In the genomic region with DNA sequence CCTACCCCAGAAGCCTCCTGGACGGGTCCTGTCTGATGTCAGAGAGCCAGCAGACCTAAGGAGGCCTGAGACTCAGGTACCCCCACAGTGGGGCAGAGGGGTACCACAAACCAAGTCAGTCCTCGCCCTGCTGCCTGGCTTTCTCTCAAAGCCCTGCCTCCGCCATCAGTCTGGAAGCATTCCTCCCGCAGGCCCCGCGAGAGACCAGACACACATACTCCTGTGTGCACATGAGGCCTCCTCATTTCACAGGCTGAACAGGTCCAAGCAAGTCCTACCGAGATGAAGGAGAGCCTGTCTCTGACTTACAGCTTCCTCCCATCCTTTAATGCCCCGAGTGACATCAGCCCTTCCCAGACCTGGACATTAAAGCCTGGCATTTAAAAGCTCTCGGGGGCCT, we compare ENCODE assay signal across 29 mouse cellular contexts. TPM values are rescaled to one million over a fixed set of nuclear protein-coding genes. Genes with fewer than 3 reads are reported as not detected.
A peak's percentile ranks its signal among the peaks of the same experiment; 100 is the strongest.
DNase-seq lines count a peak whose midpoint lies in the region; ATAC-seq and TF ChIP-seq lines count a peak whose summit lies in the region.
"Had no signal": no experiment of that assay in that cellular context is flagged by ENCODE, and none has a peak within 500 bp of the region (broad histone marks: within the 10 kb centered on the region; RNA-seq: fewer than 3 reads in every experiment).

No protein-coding gene starts in this region.

- no peaks in the 10 kb centered on the region; the same call in 1 of the 2 replicates for H3K4me1 ChIP-seq in cortical plate, adult 2 months (ENCODE audit: control insufficient read depth, insufficient read depth, low read length)
- peaks cover 2% of the 10 kb centered on the region; the same call in 1 of the 2 replicates for H3K4me1 ChIP-seq in embryonic facial prominence, embryonic 11.5 days (ENCODE audit: control insufficient read depth, insufficient read depth, low read length)
- H3K4me1 ChIP-seq in embryonic fibroblast, embryonic 13.5 days (ENCODE audit: control insufficient read depth, insufficient read depth, low read length): 0 out of 2 replicates have a peak, but pooled peaks cover 8% of the 10 kb centered on the region
- peaks cover 48% of the 10 kb centered on the region for H3K4me1 ChIP-seq in limb, embryonic 15.5 days

- H3K9me3 ChIP-seq in embryonic facial prominence, embryonic 11.5 days (replicated peaks; ENCODE audit: control insufficient read depth, low read length): no peaks in the 10 kb centered on the region
- H3K9me3 ChIP-seq in limb, embryonic 15.5 days: no peaks in the 10 kb centered on the region
- H3K9me3 ChIP-seq: forebrain, embryonic 12.5 days; heart, embryonic 10.5 days; hindbrain, embryonic 13.5 days; liver, embryonic 15.5 days; megakaryocyte, embryonic 14.5 days; midbrain, embryonic 12.5 days; neural tube, embryonic 12.5 days had no signal

- no peak overlapping the region for H3K4me3 ChIP-seq in cortical plate, adult 2 months (ENCODE audit: insufficient read depth, low read length)
- no peak overlapping the region for H3K4me3 ChIP-seq in embryonic facial prominence, embryonic 11.5 days (ENCODE audit: low read depth, low read length)
- H3K4me3 ChIP-seq in embryonic fibroblast, embryonic 13.5 days (ENCODE audit: insufficient read depth, low read length): no peak overlapping the region
- no peak overlapping the region for H3K4me3 ChIP-seq in limb, embryonic 15.5 days
- H3K4me3 ChIP-seq: forebrain, embryonic 12.5 days; heart, embryonic 10.5 days; hindbrain, embryonic 13.5 days; liver, embryonic 15.5 days; megakaryocyte, embryonic 14.5 days; midbrain, embryonic 12.5 days; myocyte; neural tube, embryonic 12.5 days had no signal

- intact Hi-C loops in left cerebral cortex, postnatal 36 days (cut with DNase I): no loop called here

- no peak for TF ChIP-seq CTCF in cortical plate, adult 2 months (IDR thresholded peaks at IDR 0.05; ENCODE audit: extremely low read depth, insufficient read depth, low read length)
- TF ChIP-seq CTCF in embryonic fibroblast, embryonic 13.5 days (IDR thresholded peaks at IDR 0.05; ENCODE audit: borderline replicate concordance, insufficient read depth, low read length): no peak

- no peak overlapping the region for H3K9ac ChIP-seq in embryonic facial prominence, embryonic 11.5 days (replicated peaks; ENCODE audit: low read length)
- H3K9ac ChIP-seq in limb, embryonic 15.5 days: no peak overlapping the region
- H3K9ac ChIP-seq: forebrain, embryonic 12.5 days; hindbrain, embryonic 13.5 days; liver, embryonic 15.5 days; lung, embryonic 14.5 days; midbrain, embryonic 12.5 days; neural tube, embryonic 12.5 days had no signal

- WGBS in embryonic facial prominence, embryonic 11.5 days: 67% methylated on average over 9 of the region's 9 CpGs
- WGBS in limb, embryonic 15.5 days: 44% methylated on average over 9 of the region's 9 CpGs

- peak overlapping the region; percentile 18; the same call in 1 of the 2 replicates for H3K27ac ChIP-seq in cortical plate, adult 2 months (ENCODE audit: insufficient read depth, low read length)
- 0 out of 2 replicates have a peak overlapping the region, but pooled peaks have one; percentile 11 for H3K27ac ChIP-seq in embryonic facial prominence, embryonic 11.5 days (replicated peaks; ENCODE audit: low read depth, low read length)
- peak overlapping the region; percentile 77; the same call in 1 of the 2 replicates for H3K27ac ChIP-seq in embryonic fibroblast, embryonic 13.5 days (ENCODE audit: insufficient read depth, low read length)
- H3K27ac ChIP-seq in limb, embryonic 15.5 days: peak overlapping the region; percentile 64
- H3K27ac ChIP-seq: forebrain, embryonic 12.5 days; hindbrain, embryonic 13.5 days; liver, embryonic 15.5 days; midbrain, embryonic 12.5 days; neural tube, embryonic 12.5 days had no signal

- no peak for TF ChIP-seq POLR2A in cortical plate, adult 2 months (IDR thresholded peaks at IDR 0.05; ENCODE audit: extremely low read depth, insufficient read depth, low read length)
- TF ChIP-seq POLR2A in embryonic fibroblast, embryonic 13.5 days (IDR thresholded peaks at IDR 0.05; ENCODE audit: low read depth, low read length): no peak

- H3K36me3 ChIP-seq in embryonic facial prominence, embryonic 11.5 days (replicated peaks; ENCODE audit: control insufficient read depth, insufficient read depth, low read depth, low read length): peaks cover 9% of the 10 kb centered on the region
- peaks cover 43% of the 10 kb centered on the region for H3K36me3 ChIP-seq in limb, embryonic 15.5 days

- no peaks in the 10 kb centered on the region for H3K27me3 ChIP-seq in embryonic facial prominence, embryonic 11.5 days (ENCODE audit: control insufficient read depth, insufficient read depth, low read length)
- H3K27me3 ChIP-seq in limb, embryonic 15.5 days: no peaks in the 10 kb centered on the region
- H3K27me3 ChIP-seq: hindbrain, embryonic 13.5 days; liver, embryonic 15.5 days; midbrain, embryonic 12.5 days; neural tube, embryonic 12.5 days had no signal

- no peak overlapping the region for H3K4me2 ChIP-seq in embryonic facial prominence, embryonic 11.5 days (ENCODE audit: low read depth, low read length)
- no peak overlapping the region for H3K4me2 ChIP-seq in limb, embryonic 15.5 days
- H3K4me2 ChIP-seq: forebrain, embryonic 12.5 days; hindbrain, embryonic 13.5 days; liver, embryonic 15.5 days; lung, embryonic 14.5 days; midbrain, embryonic 12.5 days; neural tube, embryonic 12.5 days had no signal

- peak; percentile 38 for DNase-seq in embryonic facial prominence, embryonic 11.5 days (ENCODE audit: low spot score)
- no peak for DNase-seq in liver
- no peak for DNase-seq in urinary bladder, adult 18-20 months (ENCODE audit: low spot score in 2 of 2)
- no peak for DNase-seq in left cerebral cortex, postnatal 36 days (ENCODE audit: low spot score in 2 of 2)
- DNase-seq: adrenal gland, postnatal 36 days; cerebellum, adult 18-20 months; cerebellum, postnatal 14 days; gastrocnemius, postnatal 14 days; heart, adult 11 months; heart, postnatal 36 days; kidney, adult 8-10 months; kidney, postnatal 10 days; layer of hippocampus, adult 9-11 months; lung, embryonic 14.5 days; lung, postnatal 36 days; thymus, postnatal 25 days had no signal

- ATAC-seq in embryonic facial prominence, embryonic 11.5 days (replicated peaks; ENCODE audit: insufficient number of reproducible peaks, low FRiP score, low TSS enrichment, low read depth): no peak
- ATAC-seq in limb, embryonic 15.5 days (ENCODE audit: insufficient number of reproducible peaks, low FRiP score, low TSS enrichment, low read depth): no peak
- ATAC-seq: CD4-positive, CD25-positive, alpha-beta regulatory T cell, adult 4 months; intestine, embryonic 16.5 days had no signal

RNA-seq across cellular contexts. Expression of a gene that starts 10.3 kb away (rescaled TPM):
- polyA plus RNA-seq in cortical plate, adult 2 months (2012; rRNA removed): 128 and 130 TPM in 2 replicates
- polyA plus RNA-seq in embryonic facial prominence, embryonic 11.5 days (2014; fragmentation: Nextera tagmentation; extraction: Ambion mirVana): 52.2 and 55.1 TPM in 2 replicates
- 63.0 and 67.2 TPM in 2 replicates for polyA plus RNA-seq in embryonic fibroblast, embryonic 13.5 days (2011; ENCODE audit: insufficient read length, low read depth, missing spikeins)
- 39.0 and 47.0 TPM in 2 replicates for polyA plus RNA-seq in limb, embryonic 15.5 days (2015; fragmentation: Nextera tagmentation; extraction: Ambion mirVana)
- total RNA-seq in left cerebral cortex, postnatal 36 days (2021): 100 to 1,000 TPM; 103 to 118 TPM

RNA-seq across cellular contexts. Expression of a gene that starts 50.5 kb away (rescaled TPM):
- polyA plus RNA-seq in cortical plate, adult 2 months (2012; rRNA removed): 666 and 719 TPM in 2 replicates
- 1,035 and 1,040 TPM in 2 replicates for polyA plus RNA-seq in embryonic facial prominence, embryonic 11.5 days (2014; fragmentation: Nextera tagmentation; extraction: Ambion mirVana)
- 346 and 369 TPM in 2 replicates for polyA plus RNA-seq in embryonic fibroblast, embryonic 13.5 days (2011; ENCODE audit: insufficient read length, low read depth, missing spikeins)
- polyA plus RNA-seq in limb, embryonic 15.5 days (2015; fragmentation: Nextera tagmentation; extraction: Ambion mirVana): 786 and 956 TPM in 2 replicates
- 100 to 1,000 TPM; 278 to 331 TPM for total RNA-seq in left cerebral cortex, postnatal 36 days (2021)

RNA-seq across cellular contexts. Expression of a gene that starts 59.4 kb away (rescaled TPM):
- polyA plus RNA-seq in cortical plate, adult 2 months (2012; rRNA removed): 10.7 and 12.1 TPM in 2 replicates
- 36.9 and 41.2 TPM in 2 replicates for polyA plus RNA-seq in embryonic facial prominence, embryonic 11.5 days (2014; fragmentation: Nextera tagmentation; extraction: Ambion mirVana)
- 14.9 and 16.0 TPM in 2 replicates for polyA plus RNA-seq in embryonic fibroblast, embryonic 13.5 days (2011; ENCODE audit: insufficient read length, low read depth, missing spikeins)
- 42.2 and 48.6 TPM in 2 replicates for polyA plus RNA-seq in limb, embryonic 15.5 days (2015; fragmentation: Nextera tagmentation; extraction: Ambion mirVana)
- total RNA-seq in left cerebral cortex, postnatal 36 days (2021): 10 to 100 TPM; 15.4 to 16.0 TPM

Comparison
In these comparisons a context has a peak if more than half of its experiments do, and no peak if none do; other contexts are left out.
1. H3K27ac ChIP-seq: peak in every context shown above with its lines; median percentile 77 in embryonic fibroblast, embryonic 13.5 days; 64 in limb, embryonic 15.5 days; 18 in cortical plate, adult 2 months; 11 in embryonic facial prominence, embryonic 11.5 days.